Mouse (Mus musculus): Measurements from ENCODE around the gene Scp2. TPM values are rescaled to one million over a fixed set of nuclear protein-coding genes. Genes with fewer than 3 reads are reported as not detected.

Scp2 gene
- polyA plus RNA-seq, 1 experiment from 2014 or later = 138 TPM

DNA sequence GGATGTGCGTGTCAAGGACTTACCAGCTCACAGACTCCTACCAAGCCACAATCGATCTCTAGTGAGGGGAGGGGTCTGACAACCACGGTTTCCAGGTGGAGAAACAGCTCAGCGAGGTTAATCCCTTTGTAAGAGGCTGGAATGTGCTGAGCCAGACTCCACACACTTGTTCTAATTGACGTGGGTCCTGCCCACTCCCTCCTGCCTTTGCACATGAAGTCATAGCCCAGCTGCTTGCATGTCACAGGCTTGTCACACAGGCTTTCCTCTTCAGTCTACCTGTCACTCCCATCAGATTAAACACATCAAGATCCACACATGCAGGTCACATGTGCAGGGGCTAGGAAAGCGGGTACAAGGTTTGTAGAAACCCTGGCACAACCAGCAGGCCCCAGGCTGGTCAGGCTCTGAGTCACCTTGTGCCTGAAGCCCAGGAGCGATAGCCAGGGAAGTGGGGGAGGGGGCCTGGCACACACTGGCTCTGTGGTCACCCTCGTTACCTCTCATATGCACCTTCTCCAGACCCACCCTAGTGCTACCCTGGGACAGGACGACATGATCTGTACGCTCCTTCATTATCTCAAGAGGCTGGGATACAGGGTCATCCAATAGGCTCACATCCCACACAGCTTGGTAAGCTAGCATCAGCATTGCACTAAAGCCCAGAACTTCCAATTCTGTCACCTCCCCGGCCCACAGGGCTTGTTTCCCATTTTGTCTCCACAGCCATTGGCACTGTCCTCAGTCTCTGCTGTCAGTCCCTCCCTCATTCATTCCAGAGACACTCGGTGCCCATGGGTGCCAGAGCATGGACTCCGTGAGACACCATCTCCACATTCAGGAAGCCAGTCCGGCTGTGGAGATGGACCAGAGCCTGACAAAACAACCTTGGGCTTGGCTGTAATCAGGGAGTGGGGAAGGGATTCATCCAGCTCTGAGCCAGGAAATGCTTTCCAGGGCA is 125.6 kb downstream of the Scp2 start:
- Histone ChIP-seq H3K27ac (no peak overlapping the region), H3K9me3 (replicated peaks) (no peaks in the 10 kb centered on the region), H3K27me3 (ENCODE audit: low read depth, poor library complexity, severe bottlenecking) (no peaks in the 10 kb centered on the region), H3K36me3 (no peaks in the 10 kb centered on the region), H3K4me1 (peaks cover 27% of the 10 kb centered on the region), H3K4me3 (no peak overlapping the region)
- 56% methylated on average over 14 of the region's 14 CpGs for WGBS
- no peak for DNase-seq (ENCODE audit: low spot score)

DNA sequence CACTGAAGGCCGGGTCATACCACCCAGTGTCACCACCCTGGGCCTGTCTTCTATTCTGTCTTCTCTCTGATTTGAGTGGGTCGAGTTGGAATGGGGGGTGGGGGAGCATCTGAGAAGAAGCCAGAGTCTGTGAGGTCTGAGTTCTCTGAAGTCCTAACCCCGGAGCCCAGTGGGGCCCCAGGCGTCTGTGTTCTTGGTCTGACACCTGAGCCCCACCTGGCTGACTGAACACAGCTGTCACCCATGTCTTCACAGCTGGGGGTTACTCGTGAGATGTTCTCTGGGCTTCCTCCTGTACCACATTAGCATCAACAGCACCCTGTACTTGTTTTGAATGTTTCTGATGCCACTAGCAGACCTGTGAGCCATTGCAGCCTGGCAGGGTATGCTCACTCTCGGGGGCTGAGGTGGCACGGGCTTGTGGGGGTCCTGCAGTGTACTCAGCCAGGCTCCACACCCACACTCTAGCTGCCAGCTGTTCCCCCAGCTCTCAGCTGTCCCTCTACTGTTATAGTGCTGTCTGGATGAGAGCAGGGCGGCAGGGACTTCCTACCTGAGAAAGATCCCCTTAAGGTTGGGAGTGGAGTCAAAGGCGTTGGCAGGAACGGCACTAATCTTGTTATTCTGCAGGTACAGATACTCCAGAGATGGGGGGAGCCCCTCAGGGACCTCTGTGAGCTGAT is 126.4 kb downstream of the Scp2 start:
- H3K9me3 ChIP-seq (replicated peaks) = no peaks in the 10 kb centered on the region
- H3K27me3 ChIP-seq (ENCODE audit: low read depth, poor library complexity, severe bottlenecking) = no peaks in the 10 kb centered on the region
- peaks cover 28% of the 10 kb centered on the region for H3K4me1 ChIP-seq
- H3K27ac ChIP-seq = no peak overlapping the region
- WGBS = 47% methylated on average over 10 of the region's 10 CpGs
- DNase-seq (ENCODE audit: low spot score) = no peak
- no peak overlapping the region for H3K4me3 ChIP-seq
- no peaks in the 10 kb centered on the region for H3K36me3 ChIP-seq

DNA sequence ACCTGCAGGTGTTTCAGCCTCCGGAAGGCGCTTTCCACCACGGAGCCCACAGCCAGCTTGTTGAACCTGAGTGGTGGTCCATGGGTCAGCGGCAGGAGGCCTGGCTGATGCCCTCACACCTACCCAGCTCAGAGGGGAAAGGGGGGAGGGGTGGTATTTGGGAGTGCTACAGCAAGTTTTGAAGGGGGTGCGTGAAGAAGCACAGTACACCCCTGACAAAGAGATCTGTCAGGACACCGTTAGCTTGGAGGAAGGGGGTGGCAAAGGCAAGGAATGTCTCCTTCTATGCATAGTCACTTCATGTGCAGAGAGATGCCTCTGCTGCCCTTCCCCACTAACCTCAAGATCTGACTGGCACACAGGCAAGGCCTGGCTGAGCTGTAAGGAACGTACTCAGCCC is 127.0 kb downstream of the Scp2 start:
- Histone ChIP-seq H3K4me3 (no peak overlapping the region), H3K27ac (no peak overlapping the region), H3K4me1 (peaks cover 28% of the 10 kb centered on the region), H3K36me3 (no peaks in the 10 kb centered on the region), H3K27me3 (ENCODE audit: low read depth, poor library complexity, severe bottlenecking) (no peaks in the 10 kb centered on the region), H3K9me3 (replicated peaks) (no peaks in the 10 kb centered on the region)
- DNase-seq (ENCODE audit: low spot score) = no peak
- WGBS = 75% methylated on average over 7 of the region's 7 CpGs

DNA sequence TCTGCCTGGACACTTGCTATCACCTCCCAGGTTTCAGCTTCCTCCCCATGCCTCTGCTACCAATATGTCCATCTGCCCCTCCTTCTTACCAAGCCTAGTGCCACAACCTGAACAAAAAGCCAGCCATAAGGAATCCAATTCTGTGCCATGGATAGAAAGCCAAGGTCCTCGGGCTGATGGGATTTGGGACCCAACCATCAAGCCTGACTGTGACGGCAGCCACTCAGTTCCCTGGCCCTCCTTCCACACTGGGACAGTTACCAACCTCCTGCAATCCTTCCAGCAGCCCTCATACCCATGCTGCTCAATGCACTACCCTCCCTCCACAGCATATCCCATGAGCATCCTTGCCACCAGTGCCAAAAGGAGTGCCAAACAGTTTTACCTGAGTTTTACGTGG is 128.5 kb downstream of the Scp2 start:
- WGBS = 90% methylated on average over 3 of the region's 3 CpGs
- Histone ChIP-seq H3K27me3 (ENCODE audit: low read depth, poor library complexity, severe bottlenecking) (no peaks in the 10 kb centered on the region), H3K27ac (no peak overlapping the region), H3K9me3 (replicated peaks) (no peaks in the 10 kb centered on the region), H3K4me3 (no peak overlapping the region), H3K4me1 (peaks cover 31% of the 10 kb centered on the region), H3K36me3 (no peaks in the 10 kb centered on the region)
- DNase-seq (ENCODE audit: low spot score) = no peak

DNA sequence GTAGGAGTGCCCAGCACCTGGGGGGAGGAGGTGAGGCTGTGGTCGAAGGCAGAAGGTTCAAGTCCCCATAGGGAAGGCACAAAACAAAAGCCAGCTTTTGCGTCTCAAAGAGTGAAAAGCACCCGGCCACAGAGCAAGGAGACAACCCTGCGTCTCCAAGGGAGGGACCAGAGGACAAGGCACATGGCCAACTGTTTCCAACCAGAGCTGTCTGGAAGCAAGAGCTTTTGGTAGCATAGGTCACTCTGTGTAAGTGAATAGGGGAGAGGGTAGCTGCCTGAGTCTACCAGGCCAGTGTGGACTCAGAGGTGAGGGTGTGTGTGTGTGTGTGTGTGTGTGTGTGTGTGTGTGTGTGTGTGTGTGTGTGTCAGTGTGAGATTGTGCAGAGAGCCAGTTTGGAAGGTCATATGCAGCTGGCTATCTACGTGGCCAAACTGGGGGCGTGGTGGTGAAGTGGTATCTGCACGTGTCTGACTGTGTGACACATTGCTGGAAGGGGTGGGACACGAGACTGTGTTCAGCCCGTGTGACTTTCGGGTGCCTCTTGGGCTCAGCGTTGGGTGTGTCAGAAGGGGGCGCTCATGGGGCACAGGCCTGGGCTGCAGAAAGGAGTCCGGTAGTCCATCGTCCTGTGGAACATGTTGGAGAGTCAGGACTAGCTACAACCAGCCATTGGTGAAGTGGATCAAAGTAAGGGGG is 129.6 kb downstream of the Scp2 start:
- Histone ChIP-seq H3K9me3 (replicated peaks) (no peaks in the 10 kb centered on the region), H3K27ac (peak overlapping the region; percentile 36; the same call in 1 of the 2 replicates), H3K36me3 (no peaks in the 10 kb centered on the region), H3K4me3 (no peak overlapping the region), H3K4me1 (peaks cover 31% of the 10 kb centered on the region), H3K27me3 (ENCODE audit: low read depth, poor library complexity, severe bottlenecking) (no peaks in the 10 kb centered on the region)
- no peak for DNase-seq (ENCODE audit: low spot score)
- WGBS = 68% methylated on average over 14 of the region's 14 CpGs

DNA sequence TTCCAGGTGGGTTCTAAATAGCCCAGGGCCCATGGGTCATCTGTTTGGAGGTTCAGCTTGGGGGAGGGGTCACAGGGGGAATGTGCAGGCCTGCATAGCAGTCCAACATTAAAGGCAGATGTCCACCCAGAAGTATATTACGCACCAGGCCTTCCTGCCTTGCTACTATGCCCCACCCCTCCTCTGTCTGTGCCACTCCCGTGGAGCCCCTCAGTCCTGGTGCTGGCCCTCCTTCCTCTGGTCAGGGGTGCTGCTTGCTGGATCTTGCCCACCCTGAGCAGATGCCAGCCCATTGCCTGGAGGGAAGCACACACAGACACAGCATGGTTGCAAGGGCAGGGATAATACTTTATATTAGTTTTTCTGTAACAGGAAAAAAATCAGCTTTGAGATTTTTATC is 130.3 kb downstream of the Scp2 start:
- 60% methylated on average over 2 of the region's 2 CpGs for WGBS
- no peak for DNase-seq (ENCODE audit: low spot score)
- no peaks in the 10 kb centered on the region for H3K36me3 ChIP-seq
- peaks cover 31% of the 10 kb centered on the region for H3K4me1 ChIP-seq
- no peak overlapping the region for H3K27ac ChIP-seq
- no peak overlapping the region for H3K4me3 ChIP-seq
- no peaks in the 10 kb centered on the region for H3K27me3 ChIP-seq (ENCODE audit: low read depth, poor library complexity, severe bottlenecking)
- no peaks in the 10 kb centered on the region for H3K9me3 ChIP-seq (replicated peaks)

DNA sequence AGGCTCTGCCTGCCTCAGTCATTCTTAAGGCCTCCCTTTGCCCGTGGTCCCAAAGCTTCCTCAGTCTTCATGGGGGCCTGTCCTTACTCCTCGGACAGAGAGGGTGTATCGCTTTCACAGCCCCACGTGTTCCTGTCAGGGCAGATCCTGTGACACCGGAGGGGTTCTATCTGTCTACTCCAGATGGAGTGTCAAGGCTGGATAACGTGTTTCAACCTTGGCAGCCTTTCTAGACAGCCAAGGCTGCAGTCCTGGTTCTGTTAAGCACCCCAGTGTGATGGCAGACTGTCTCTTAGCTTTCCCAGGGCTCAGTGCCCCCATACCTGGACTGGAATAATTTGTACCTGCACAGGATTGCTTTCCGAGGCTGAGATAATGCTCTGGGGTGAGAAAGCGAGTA is 136.3 kb downstream of the Scp2 start:
- 81% methylated on average over 8 of the region's 8 CpGs for WGBS
- Histone ChIP-seq H3K4me3 (no peak overlapping the region), H3K27ac (no peak overlapping the region), H3K36me3 (no peaks in the 10 kb centered on the region), H3K27me3 (ENCODE audit: low read depth, poor library complexity, severe bottlenecking) (no peaks in the 10 kb centered on the region), H3K9me3 (replicated peaks) (no peaks in the 10 kb centered on the region), H3K4me1 (peaks cover 3% of the 10 kb centered on the region; the same call in 1 of the 2 replicates)
- no peak for DNase-seq (ENCODE audit: low spot score)

DNA sequence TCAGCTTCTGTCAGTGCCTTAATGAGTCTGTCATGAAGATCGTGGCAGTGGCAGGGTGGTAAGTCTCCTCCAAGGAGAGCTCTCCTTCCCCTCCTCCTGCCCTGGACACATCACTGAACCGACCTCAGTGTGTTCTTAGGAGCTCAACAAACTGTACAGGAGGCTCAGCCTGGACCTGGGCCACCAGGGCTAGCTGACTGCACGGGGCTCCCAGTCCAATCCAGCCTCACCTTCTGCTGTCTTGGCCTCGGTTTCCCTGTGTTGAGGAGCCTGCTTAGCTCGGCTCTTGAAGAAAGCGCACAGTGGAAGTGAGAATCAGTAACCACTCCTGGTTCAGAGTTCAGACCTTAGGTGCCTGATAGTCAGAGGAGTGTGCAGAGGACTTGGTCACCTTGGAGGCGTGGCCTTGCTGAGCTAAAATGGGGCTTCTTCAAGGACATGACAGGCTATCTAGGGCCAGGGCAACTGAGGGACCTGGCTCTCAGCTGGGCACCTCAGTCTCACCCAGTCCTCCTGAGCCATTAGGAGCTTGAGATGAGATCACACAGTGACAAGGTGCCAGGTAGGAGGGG is 137.2 kb downstream of the Scp2 start:
- WGBS = 81% methylated on average over 7 of the region's 7 CpGs
- H3K27ac ChIP-seq = no peak overlapping the region
- H3K4me1 ChIP-seq = peaks cover 3% of the 10 kb centered on the region; the same call in 1 of the 2 replicates
- no peak overlapping the region for H3K4me3 ChIP-seq
- no peaks in the 10 kb centered on the region for H3K36me3 ChIP-seq
- no peaks in the 10 kb centered on the region for H3K27me3 ChIP-seq (ENCODE audit: low read depth, poor library complexity, severe bottlenecking)
- H3K9me3 ChIP-seq (replicated peaks) = no peaks in the 10 kb centered on the region
- DNase-seq (ENCODE audit: low spot score) = no peak

DNA sequence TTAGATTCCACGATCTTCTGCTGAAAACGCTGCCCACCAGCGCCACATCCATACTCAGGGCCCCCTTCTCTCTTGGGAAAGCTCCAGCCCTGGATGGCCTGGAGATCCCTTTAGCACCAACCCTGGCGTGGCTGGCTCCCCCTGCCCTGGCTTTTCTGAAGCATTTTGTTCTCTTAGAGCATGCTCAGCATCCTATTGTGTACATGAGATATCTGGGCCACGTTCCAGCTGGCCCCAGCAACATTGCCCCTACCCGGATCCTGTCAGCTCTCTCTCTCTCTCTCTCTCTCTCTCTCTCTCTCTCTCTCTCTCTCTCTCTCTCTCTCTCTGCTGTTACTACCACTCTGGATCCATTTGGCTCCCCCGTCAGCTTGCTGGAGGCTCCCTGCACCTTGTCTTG is 139.5 kb downstream of the Scp2 start:
- Histone ChIP-seq H3K9me3 (replicated peaks) (no peaks in the 10 kb centered on the region), H3K27me3 (ENCODE audit: low read depth, poor library complexity, severe bottlenecking) (no peaks in the 10 kb centered on the region), H3K36me3 (no peaks in the 10 kb centered on the region), H3K4me1 (no peaks in the 10 kb centered on the region), H3K4me3 (no peak overlapping the region), H3K27ac (no peak overlapping the region)
- no peak for DNase-seq (ENCODE audit: low spot score)
- 75% methylated on average over 7 of the region's 7 CpGs for WGBS

DNA sequence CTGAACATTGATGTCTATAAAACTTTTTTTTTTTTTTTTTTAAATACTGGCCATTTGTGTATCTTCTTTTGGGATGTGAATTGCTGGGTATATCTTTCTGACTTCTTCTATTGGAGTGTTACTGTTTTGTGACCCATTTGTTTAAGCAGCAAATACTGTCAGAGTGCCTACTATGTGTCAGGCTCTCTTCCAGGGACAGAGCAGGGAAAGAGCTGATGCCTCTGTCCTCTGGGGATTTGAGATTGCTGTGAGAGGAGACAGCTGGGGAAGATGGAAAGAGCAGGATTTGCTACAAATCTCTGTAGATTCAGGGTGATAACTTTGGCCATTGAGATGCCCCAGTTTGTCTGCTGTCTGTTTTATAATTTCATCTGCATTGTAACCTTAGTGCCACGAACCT is 145.4 kb downstream of the Scp2 start:
- H3K4me3 ChIP-seq = no peak overlapping the region
- DNase-seq (ENCODE audit: low spot score) = no peak
- H3K27ac ChIP-seq = no peak overlapping the region
- H3K36me3 ChIP-seq = no peaks in the 10 kb centered on the region
- peaks cover 12% of the 10 kb centered on the region; the same call in 1 of the 2 replicates for H3K4me1 ChIP-seq
- 89% methylated on average over 1 of the region's 1 CpGs for WGBS
- H3K27me3 ChIP-seq (ENCODE audit: low read depth, poor library complexity, severe bottlenecking) = no peaks in the 10 kb centered on the region
- no peaks in the 10 kb centered on the region for H3K9me3 ChIP-seq (replicated peaks)

DNA sequence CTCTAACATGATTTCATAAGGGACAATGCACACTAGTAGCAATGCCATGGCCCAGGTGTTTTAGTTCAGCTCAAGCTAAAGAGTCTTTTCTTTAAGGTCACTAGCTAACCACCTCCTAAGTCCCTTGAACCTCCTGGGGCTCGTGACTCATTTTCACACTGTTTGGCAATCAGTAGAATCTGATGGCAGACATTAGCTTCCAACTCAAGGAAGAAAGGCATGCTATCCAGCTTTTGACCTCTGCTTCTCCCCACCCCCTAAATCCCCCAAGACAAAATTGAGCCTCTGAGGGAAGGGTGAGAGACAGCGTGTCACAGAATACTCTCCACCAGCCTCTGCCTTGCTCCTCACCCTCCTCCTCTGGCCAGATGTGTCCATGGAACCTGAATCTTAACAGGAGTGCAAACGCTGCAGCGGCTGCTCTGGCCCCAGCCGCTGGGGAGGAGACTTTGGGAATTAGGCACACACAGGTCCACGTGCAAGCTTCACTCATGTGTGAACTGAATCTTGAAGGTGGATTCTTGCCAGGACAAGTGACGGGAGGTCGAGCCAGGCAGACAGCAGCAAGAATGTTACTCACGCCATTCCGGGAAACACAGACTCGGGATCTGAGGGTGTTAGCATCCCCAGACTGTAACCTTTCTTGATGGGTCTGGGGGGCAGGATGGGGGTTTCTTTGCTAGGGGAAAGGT is 146.0 kb downstream of the Scp2 start:
- Histone ChIP-seq H3K27ac (0 out of 2 replicates have a peak overlapping the region, but pooled peaks have one; percentile 7), H3K27me3 (ENCODE audit: low read depth, poor library complexity, severe bottlenecking) (no peaks in the 10 kb centered on the region), H3K36me3 (no peaks in the 10 kb centered on the region), H3K4me1 (peaks cover 12% of the 10 kb centered on the region; the same call in 1 of the 2 replicates), H3K4me3 (no peak overlapping the region), H3K9me3 (replicated peaks) (no peaks in the 10 kb centered on the region)
- WGBS = 48% methylated on average over 11 of the region's 11 CpGs
- no peak for DNase-seq (ENCODE audit: low spot score)

DNA sequence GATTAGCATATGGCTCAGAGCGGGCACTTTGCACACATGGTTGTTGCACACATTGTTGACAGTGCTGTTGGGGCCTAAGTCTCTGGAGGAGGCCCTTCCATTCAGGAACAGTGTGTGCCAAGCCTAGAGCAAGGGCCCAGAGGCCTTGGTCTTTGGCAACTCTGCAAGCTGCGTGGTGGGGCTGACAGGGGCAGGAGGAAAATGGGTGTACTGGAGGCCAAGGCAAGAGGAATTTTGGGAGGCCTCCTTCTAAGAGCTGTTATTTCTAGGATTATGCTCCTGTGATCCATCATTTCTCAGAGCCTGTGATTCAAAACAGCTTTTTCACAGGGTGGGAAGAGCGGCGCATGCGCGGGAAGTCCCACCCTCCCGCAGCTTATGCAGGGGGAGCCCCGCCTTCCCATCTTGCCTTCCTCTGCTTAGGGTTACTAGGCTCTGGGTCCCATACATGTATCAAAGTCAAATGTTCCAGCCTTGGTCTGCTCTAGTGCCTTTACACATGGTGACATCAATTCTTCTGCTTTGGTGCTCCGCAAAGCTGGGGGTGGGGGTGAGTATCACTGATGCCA is 148.3 kb downstream of the Scp2 start:
- no peak overlapping the region for H3K4me3 ChIP-seq
- no peaks in the 10 kb centered on the region for H3K36me3 ChIP-seq
- H3K27me3 ChIP-seq (ENCODE audit: low read depth, poor library complexity, severe bottlenecking) = no peaks in the 10 kb centered on the region
- 93% methylated on average over 9 of the region's 9 CpGs for WGBS
- H3K9me3 ChIP-seq (replicated peaks) = no peaks in the 10 kb centered on the region
- DNase-seq (ENCODE audit: low spot score) = no peak
- peaks cover 12% of the 10 kb centered on the region; the same call in 1 of the 2 replicates for H3K4me1 ChIP-seq
- H3K27ac ChIP-seq = no peak overlapping the region
